Mouse (Mus musculus): ENCODE measurements around the gene Glp2r. TPM values are rescaled to one million over a fixed set of nuclear protein-coding genes. Genes with fewer than 3 reads are reported as not detected.

Gene Glp2r
- polyA plus RNA-seq, 1 experiment = not detected

GRCm38 (mm10) chr11:67757373-67758167 is 13.4 kb downstream of the Glp2r start:
- Histone ChIP-seq H3K4me3 (no peak overlapping the region), H3K36me3 (ENCODE audit: control insufficient read depth, insufficient read depth) (no peaks in the 10 kb centered on the region), H3K79me2 (ENCODE audit: control insufficient read depth, insufficient read depth) (no peaks in the 10 kb centered on the region), H3ac (ENCODE audit: control insufficient read depth, insufficient read length) (no peak overlapping the region), H3K4me2 (ENCODE audit: low read depth) (no peak overlapping the region), H3K27me3 (ENCODE audit: control insufficient read depth, insufficient read depth, insufficient read length) (no peaks in the 10 kb centered on the region)
- no peak for TF ChIP-seq MYOD1 (IDR thresholded peaks at IDR 0.05; ENCODE audit: control insufficient read depth in 1 of 3, insufficient read length in 2 of 3, low read depth in 2 of 3)
- TF ChIP-seq SRF (IDR thresholded peaks at IDR 0.05; ENCODE audit: control insufficient read depth, insufficient read length, low read depth) = no peak
- no peak for TF ChIP-seq TCF12 (IDR thresholded peaks at IDR 0.05; ENCODE audit: insufficient read depth, poor library complexity, severe bottlenecking)
- TF ChIP-seq USF1 (IDR thresholded peaks at IDR 0.05; ENCODE audit: low read depth) = no peak
- TF ChIP-seq CEBPB (IDR thresholded peaks at IDR 0.05; ENCODE audit: insufficient read depth, poor library complexity, severe bottlenecking) = no peak
- TF ChIP-seq E2F4 (IDR thresholded peaks at IDR 0.05; ENCODE audit: insufficient read depth) = no peak
- no peak for TF ChIP-seq TCF3 (IDR thresholded peaks at IDR 0.05; ENCODE audit: insufficient read length, low read depth)
- TF ChIP-seq POLR2A (IDR thresholded peaks at IDR 0.05; ENCODE audit: insufficient read length, low read depth) = no peak
- TF ChIP-seq POLR2AphosphoS2 (IDR thresholded peaks at IDR 0.05; ENCODE audit: insufficient read length, low read depth) = no peak
- TF ChIP-seq REST (IDR thresholded peaks at IDR 0.05; ENCODE audit: insufficient read depth, insufficient read length) = no peak
- TF ChIP-seq MYOG (IDR thresholded peaks at IDR 0.05; ENCODE audit: control insufficient read depth in 1 of 3, insufficient read depth in 1 of 3, insufficient read length in 2 of 3, low read depth in 2 of 3) = no peak
- TF ChIP-seq MAX (IDR thresholded peaks at IDR 0.05; ENCODE audit: low read depth) = no peak

DNA sequence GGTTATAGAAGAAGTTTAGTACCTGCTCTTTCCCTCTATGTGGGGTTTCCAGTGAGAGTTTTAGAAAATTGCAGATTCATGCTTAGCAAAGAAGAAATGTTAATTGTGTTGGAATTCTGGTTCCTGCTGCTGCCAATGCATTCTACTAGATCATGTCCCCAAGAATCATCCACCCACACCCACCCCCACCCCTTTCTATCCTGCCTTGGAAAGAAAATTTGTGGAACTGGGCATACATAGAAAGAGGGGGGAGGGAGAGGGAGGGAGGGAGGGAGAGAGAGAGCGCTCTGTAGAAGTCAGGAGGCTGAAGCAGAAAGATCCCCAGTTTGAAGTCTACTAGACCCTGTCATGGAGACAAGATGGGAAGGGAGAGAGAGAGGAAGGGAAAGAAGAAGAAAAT is 14.7 kb downstream of the Glp2r start:
- TF ChIP-seq SRF (IDR thresholded peaks at IDR 0.05; ENCODE audit: control insufficient read depth, insufficient read length, low read depth) (no peak), USF1 (IDR thresholded peaks at IDR 0.05; ENCODE audit: low read depth) (no peak), TCF3 (IDR thresholded peaks at IDR 0.05; ENCODE audit: insufficient read length, low read depth) (no peak), CEBPB (IDR thresholded peaks at IDR 0.05; ENCODE audit: insufficient read depth, poor library complexity, severe bottlenecking) (no peak), MAX (IDR thresholded peaks at IDR 0.05; ENCODE audit: low read depth) (no peak), POLR2AphosphoS2 (IDR thresholded peaks at IDR 0.05; ENCODE audit: insufficient read length, low read depth) (no peak), POLR2A (IDR thresholded peaks at IDR 0.05; ENCODE audit: insufficient read length, low read depth) (no peak), MYOD1 (IDR thresholded peaks at IDR 0.05; ENCODE audit: control insufficient read depth in 1 of 3, insufficient read length in 2 of 3, low read depth in 2 of 3) (no peak)
- H3K4me3 ChIP-seq = no peak overlapping the region

GRCm38 (mm10) chr11:67741569-67741968 is 29.4 kb downstream of the Glp2r start:
- Histone ChIP-seq H3K4me2 (ENCODE audit: low read depth) (no peak overlapping the region), H3ac (ENCODE audit: control insufficient read depth, insufficient read length) (no peak overlapping the region), H3K27me3 (ENCODE audit: control insufficient read depth, insufficient read depth, insufficient read length) (peaks cover 14% of the 10 kb centered on the region), H3K79me2 (ENCODE audit: control insufficient read depth, insufficient read depth) (no peaks in the 10 kb centered on the region), H3K36me3 (ENCODE audit: control insufficient read depth, insufficient read depth) (no peaks in the 10 kb centered on the region), H3K4me3 (no peak overlapping the region)
- TF ChIP-seq SRF (IDR thresholded peaks at IDR 0.05; ENCODE audit: control insufficient read depth, insufficient read length, low read depth) (no peak), MYOD1 (IDR thresholded peaks at IDR 0.05; ENCODE audit: control insufficient read depth in 1 of 3, insufficient read length in 2 of 3, low read depth in 2 of 3) (no peak), REST (IDR thresholded peaks at IDR 0.05; ENCODE audit: insufficient read depth, insufficient read length) (no peak), TCF12 (IDR thresholded peaks at IDR 0.05; ENCODE audit: insufficient read depth, poor library complexity, severe bottlenecking) (no peak), CEBPB (IDR thresholded peaks at IDR 0.05; ENCODE audit: insufficient read depth, poor library complexity, severe bottlenecking) (no peak), TCF3 (IDR thresholded peaks at IDR 0.05; ENCODE audit: insufficient read length, low read depth) (no peak), E2F4 (IDR thresholded peaks at IDR 0.05; ENCODE audit: insufficient read depth) (no peak), POLR2AphosphoS2 (IDR thresholded peaks at IDR 0.05; ENCODE audit: insufficient read length, low read depth) (no peak), MYOG (IDR thresholded peaks at IDR 0.05; ENCODE audit: control insufficient read depth in 1 of 3, insufficient read depth in 1 of 3, insufficient read length in 2 of 3, low read depth in 2 of 3) (no peak), MAX (IDR thresholded peaks at IDR 0.05; ENCODE audit: low read depth) (no peak), POLR2A (IDR thresholded peaks at IDR 0.05; ENCODE audit: insufficient read length, low read depth) (no peak), USF1 (IDR thresholded peaks at IDR 0.05; ENCODE audit: low read depth) (no peak)

More for the DNA sequence above, 14.7 kb downstream of the Glp2r start:
- H3K4me2 ChIP-seq (ENCODE audit: low read depth) = no peak overlapping the region
- H3K36me3 ChIP-seq (ENCODE audit: control insufficient read depth, insufficient read depth) = no peaks in the 10 kb centered on the region
- peaks cover 6% of the 10 kb centered on the region for H3K27me3 ChIP-seq (ENCODE audit: control insufficient read depth, insufficient read depth, insufficient read length)
- no peaks in the 10 kb centered on the region for H3K79me2 ChIP-seq (ENCODE audit: control insufficient read depth, insufficient read depth)
- no peak overlapping the region for H3ac ChIP-seq (ENCODE audit: control insufficient read depth, insufficient read length)

DNA sequence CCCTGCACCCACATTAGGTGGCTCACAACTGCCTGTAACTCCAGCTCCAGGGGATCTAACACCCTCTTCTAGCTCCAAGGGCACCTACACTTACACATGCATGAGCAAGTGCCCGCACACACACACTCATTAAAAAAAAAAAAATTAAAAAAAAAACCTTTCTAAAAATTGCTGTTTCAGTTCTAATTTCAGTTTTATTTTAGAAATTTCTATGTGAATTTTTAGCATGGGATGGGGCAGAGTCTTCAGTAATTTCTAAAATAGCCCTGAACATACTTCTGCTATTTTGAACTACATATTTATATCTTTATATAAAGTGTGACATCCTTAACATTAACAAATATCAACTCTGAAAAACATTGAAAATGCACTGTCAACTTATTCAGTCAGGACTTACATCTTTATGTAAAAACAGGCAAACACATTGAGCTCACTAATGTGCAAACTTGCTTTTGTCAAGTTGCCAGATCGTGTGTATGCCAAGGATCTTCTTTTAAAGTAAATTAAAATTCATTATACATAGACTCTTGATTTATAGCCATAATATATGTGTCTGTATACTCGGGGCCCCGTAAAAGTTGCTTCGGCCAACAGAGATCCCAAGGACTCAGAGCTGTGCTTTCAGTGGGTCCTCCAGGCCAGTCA is 32.0 kb downstream of the Glp2r start:
- TF ChIP-seq TCF3 (IDR thresholded peaks at IDR 0.05; ENCODE audit: insufficient read length, low read depth) = no peak
- no peak for TF ChIP-seq POLR2A (IDR thresholded peaks at IDR 0.05; ENCODE audit: insufficient read length, low read depth)
- TF ChIP-seq POLR2AphosphoS2 (IDR thresholded peaks at IDR 0.05; ENCODE audit: insufficient read length, low read depth) = no peak
- no peak for TF ChIP-seq MYOG (IDR thresholded peaks at IDR 0.05; ENCODE audit: control insufficient read depth in 1 of 3, insufficient read depth in 1 of 3, insufficient read length in 2 of 3, low read depth in 2 of 3)
- no peaks in the 10 kb centered on the region for H3K79me2 ChIP-seq (ENCODE audit: control insufficient read depth, insufficient read depth)
- H3K4me3 ChIP-seq = no peak overlapping the region
- H3K4me2 ChIP-seq (ENCODE audit: low read depth) = no peak overlapping the region
- H3K27me3 ChIP-seq (ENCODE audit: control insufficient read depth, insufficient read depth, insufficient read length) = no peaks in the 10 kb centered on the region
- no peak overlapping the region for H3ac ChIP-seq (ENCODE audit: control insufficient read depth, insufficient read length)
- no peaks in the 10 kb centered on the region for H3K36me3 ChIP-seq (ENCODE audit: control insufficient read depth, insufficient read depth)
